Mouse (Mus musculus): ENCODE measurements around the gene Abraxas1.

The Abraxas1 gene

GRCm38 (mm10) chr5:100820483-100821184 lies at the start of gene Abraxas1:
TSS of gene Abraxas1 (minus strand) at chr5:100820965.
- DNase-seq (ENCODE audit: inconsistent age in 2 of 2, low spot score in 1 of 2): peak; percentile 89 to 96

GRCm38 (mm10) chr5:100869197-100869895 lies 48.6 kb upstream of the Abraxas1 start:
- DNase-seq (ENCODE audit: inconsistent age in 2 of 2, low spot score in 1 of 2): no peak

- no peak for DNase-seq (ENCODE audit: inconsistent age in 2 of 2, low spot score in 1 of 2)
These were observed 45.4 kb upstream of the Abraxas1 start for GRCm38 (mm10) chr5:100866183-100866582.

- peak in 1 of 2 experiments; percentile 69 for DNase-seq (ENCODE audit: inconsistent age in 2 of 2, low spot score in 1 of 2)
These were observed 43.7 kb upstream of the Abraxas1 start for GRCm38 (mm10) chr5:100864438-100864837.

GRCm38 (mm10) chr5:100863091-100863490 lies 42.3 kb upstream of the Abraxas1 start:
- no peak for DNase-seq (ENCODE audit: inconsistent age in 2 of 2, low spot score in 1 of 2)

- DNase-seq (ENCODE audit: inconsistent age in 2 of 2, low spot score in 1 of 2): peak; percentile 78 to 81
These were observed 41.0 kb upstream of the Abraxas1 start for GRCm38 (mm10) chr5:100861811-100862210.

GRCm38 (mm10) chr5:100861140-100861539 lies 40.4 kb upstream of the Abraxas1 start:
- DNase-seq (ENCODE audit: inconsistent age in 2 of 2, low spot score in 1 of 2): no peak

- peak; percentile 56 to 81 for DNase-seq (ENCODE audit: inconsistent age in 2 of 2, low spot score in 1 of 2)
These were observed 39.8 kb upstream of the Abraxas1 start for GRCm38 (mm10) chr5:100860417-100861053.

- no peak for DNase-seq (ENCODE audit: inconsistent age in 2 of 2, low spot score in 1 of 2)
These were observed 35.8 kb upstream of the Abraxas1 start for GRCm38 (mm10) chr5:100856552-100856951.

- no peak for DNase-seq (ENCODE audit: inconsistent age in 2 of 2, low spot score in 1 of 2)
These were observed 33.2 kb upstream of the Abraxas1 start for GRCm38 (mm10) chr5:100853963-100854362.

GRCm38 (mm10) chr5:100847143-100847542 lies 26.4 kb upstream of the Abraxas1 start:
- DNase-seq (ENCODE audit: inconsistent age in 2 of 2, low spot score in 1 of 2): no peak

GRCm38 (mm10) chr5:100846599-100846920 lies 25.8 kb upstream of the Abraxas1 start:
- DNase-seq (ENCODE audit: inconsistent age in 2 of 2, low spot score in 1 of 2): no peak

- peak; percentile 88 to 96 for DNase-seq (ENCODE audit: inconsistent age in 2 of 2, low spot score in 1 of 2)
These were observed 25.3 kb upstream of the Abraxas1 start for GRCm38 (mm10) chr5:100845848-100846598.

GRCm38 (mm10) chr5:100845485-100845847 lies 24.7 kb upstream of the Abraxas1 start, which contains the start of gene Gpat3:
TSS of gene Gpat3 (plus strand) at chr5:100845713.
- peak; percentile 58 to 84 for DNase-seq (ENCODE audit: inconsistent age in 2 of 2, low spot score in 1 of 2)

GRCm38 (mm10) chr5:100844485-100844884 lies 23.7 kb upstream of the Abraxas1 start:
- no peak for DNase-seq (ENCODE audit: inconsistent age in 2 of 2, low spot score in 1 of 2)

- DNase-seq (ENCODE audit: inconsistent age in 2 of 2, low spot score in 1 of 2): no peak
These were observed 17.1 kb upstream of the Abraxas1 start for GRCm38 (mm10) chr5:100837907-100838306.

- peak in 1 of 2 experiments; percentile 31 for DNase-seq (ENCODE audit: inconsistent age in 2 of 2, low spot score in 1 of 2)
These were observed 15.2 kb upstream of the Abraxas1 start for GRCm38 (mm10) chr5:100835862-100836538.

GRCm38 (mm10) chr5:100833841-100834240 lies 13.1 kb upstream of the Abraxas1 start:
- DNase-seq (ENCODE audit: inconsistent age in 2 of 2, low spot score in 1 of 2): no peak

- no peak for DNase-seq (ENCODE audit: inconsistent age in 2 of 2, low spot score in 1 of 2)
These were observed 11.9 kb upstream of the Abraxas1 start for GRCm38 (mm10) chr5:100832680-100833079.

- peak in 1 of 2 experiments; percentile 45 for DNase-seq (ENCODE audit: inconsistent age in 2 of 2, low spot score in 1 of 2)
These were observed 7.9 kb upstream of the Abraxas1 start for GRCm38 (mm10) chr5:100828701-100829100.

GRCm38 (mm10) chr5:100826531-100826930 lies 5.8 kb upstream of the Abraxas1 start:
- no peak for DNase-seq (ENCODE audit: inconsistent age in 2 of 2, low spot score in 1 of 2)
